Mouse (Mus musculus): ENCODE measurements around the gene Tiam1. TPM values are rescaled to one million over a fixed set of nuclear protein-coding genes. Genes with fewer than 3 reads are reported as not detected.

Gene Tiam1
- polyA plus RNA-seq, 1 experiment = 10.1 TPM

GRCm38 (mm10) chr16:89861531-89861930 lies 282.0 kb downstream of the Tiam1 start:
- peaks cover 7% of the 10 kb centered on the region; the same call in 1 of the 2 replicates for H3K9me3 ChIP-seq
- peaks cover 67% of the 10 kb centered on the region for H3K36me3 ChIP-seq (replicated peaks; ENCODE audit: low read length)
- H3K4me3 ChIP-seq (replicated peaks) = no peak overlapping the region
- H3K4me1 ChIP-seq = peaks cover 42% of the 10 kb centered on the region
- H3K27me3 ChIP-seq (replicated peaks) = no peaks in the 10 kb centered on the region
- TF ChIP-seq FLI1 (IDR thresholded peaks at IDR 0.05; ENCODE audit: low read length) (no peak), GATA1 (IDR thresholded peaks at IDR 0.05; ENCODE audit: borderline replicate concordance, low read length) (no peak)

- TF ChIP-seq GATA1 (IDR thresholded peaks at IDR 0.05; ENCODE audit: borderline replicate concordance, low read length) = no peak
- TF ChIP-seq FLI1 (IDR thresholded peaks at IDR 0.05; ENCODE audit: low read length) = no peak
- no peaks in the 10 kb centered on the region for H3K9me3 ChIP-seq
- peaks cover 67% of the 10 kb centered on the region for H3K36me3 ChIP-seq (replicated peaks; ENCODE audit: low read length)
- H3K27me3 ChIP-seq (replicated peaks) = no peaks in the 10 kb centered on the region
- H3K4me3 ChIP-seq (replicated peaks) = no peak overlapping the region
- peaks cover 43% of the 10 kb centered on the region for H3K4me1 ChIP-seq
These were observed 282.9 kb downstream of the Tiam1 start for GRCm38 (mm10) chr16:89860708-89861107.

- H3K4me3 ChIP-seq (replicated peaks) = no peak overlapping the region
- H3K36me3 ChIP-seq (replicated peaks; ENCODE audit: low read length) = peaks cover 69% of the 10 kb centered on the region
- H3K4me1 ChIP-seq = peaks cover 54% of the 10 kb centered on the region
- H3K27me3 ChIP-seq (replicated peaks) = no peaks in the 10 kb centered on the region
- no peaks in the 10 kb centered on the region for H3K9me3 ChIP-seq
- TF ChIP-seq FLI1 (IDR thresholded peaks at IDR 0.05; ENCODE audit: low read length) = no peak
- TF ChIP-seq GATA1 (IDR thresholded peaks at IDR 0.05; ENCODE audit: borderline replicate concordance, low read length) = no peak
These were observed 285.9 kb downstream of the Tiam1 start for GRCm38 (mm10) chr16:89857666-89858065.

- H3K4me1 ChIP-seq = peaks cover 46% of the 10 kb centered on the region
- no peak for TF ChIP-seq GATA1 (IDR thresholded peaks at IDR 0.05; ENCODE audit: borderline replicate concordance, low read length)
- TF ChIP-seq FLI1 (IDR thresholded peaks at IDR 0.05; ENCODE audit: low read length) = no peak
These were observed 288.8 kb downstream of the Tiam1 start for GRCm38 (mm10) chr16:89854731-89855130.

GRCm38 (mm10) chr16:89851333-89851732 lies 292.2 kb downstream of the Tiam1 start:
- Histone ChIP-seq H3K36me3 (replicated peaks; ENCODE audit: low read length) (peaks cover 65% of the 10 kb centered on the region), H3K27me3 (replicated peaks) (no peaks in the 10 kb centered on the region), H3K9me3 (no peaks in the 10 kb centered on the region; the same call in 1 of the 2 replicates), H3K4me3 (replicated peaks) (no peak overlapping the region), H3K4me1 (peaks cover 19% of the 10 kb centered on the region)
- TF ChIP-seq GATA1 (IDR thresholded peaks at IDR 0.05; ENCODE audit: borderline replicate concordance, low read length) = no peak
- no peak for TF ChIP-seq FLI1 (IDR thresholded peaks at IDR 0.05; ENCODE audit: low read length)

More at GRCm38 (mm10) chr16:89854731-89855130, 288.8 kb downstream of the Tiam1 start:
- no peaks in the 10 kb centered on the region for H3K27me3 ChIP-seq (replicated peaks)
- H3K9me3 ChIP-seq = no peaks in the 10 kb centered on the region
- H3K36me3 ChIP-seq (replicated peaks; ENCODE audit: low read length) = peaks cover 61% of the 10 kb centered on the region
- no peak overlapping the region for H3K4me3 ChIP-seq (replicated peaks)

GRCm38 (mm10) chr16:89848651-89849597 lies 294.6 kb downstream of the Tiam1 start:
- H3K4me3 ChIP-seq (replicated peaks) = no peak overlapping the region
- peaks cover 47% of the 10 kb centered on the region for H3K36me3 ChIP-seq (replicated peaks; ENCODE audit: low read length)
- H3K27me3 ChIP-seq (replicated peaks) = no peaks in the 10 kb centered on the region
- TF ChIP-seq FLI1 (IDR thresholded peaks at IDR 0.05; ENCODE audit: low read length) (no peak), GATA1 (IDR thresholded peaks at IDR 0.05; ENCODE audit: borderline replicate concordance, low read length) (no peak)
- H3K4me1 ChIP-seq = peaks cover 18% of the 10 kb centered on the region
- H3K9me3 ChIP-seq = no peaks in the 10 kb centered on the region; the same call in 1 of the 2 replicates

GRCm38 (mm10) chr16:89848179-89848578 lies 295.4 kb downstream of the Tiam1 start:
- Histone ChIP-seq H3K9me3 (no peaks in the 10 kb centered on the region; the same call in 1 of the 2 replicates), H3K4me3 (replicated peaks) (no peak overlapping the region), H3K36me3 (replicated peaks; ENCODE audit: low read length) (peaks cover 49% of the 10 kb centered on the region), H3K4me1 (peaks cover 18% of the 10 kb centered on the region), H3K27me3 (replicated peaks) (no peaks in the 10 kb centered on the region)
- TF ChIP-seq FLI1 (IDR thresholded peaks at IDR 0.05; ENCODE audit: low read length) = no peak
- no peak for TF ChIP-seq GATA1 (IDR thresholded peaks at IDR 0.05; ENCODE audit: borderline replicate concordance, low read length)

GRCm38 (mm10) chr16:89845461-89845860 lies 298.1 kb downstream of the Tiam1 start:
- TF ChIP-seq FLI1 (IDR thresholded peaks at IDR 0.05; ENCODE audit: low read length) (no peak), GATA1 (IDR thresholded peaks at IDR 0.05; ENCODE audit: borderline replicate concordance, low read length) (no peak)
- no peaks in the 10 kb centered on the region for H3K27me3 ChIP-seq (replicated peaks)

GRCm38 (mm10) chr16:89844580-89844979 lies 299.0 kb downstream of the Tiam1 start:
- TF ChIP-seq GATA1 (IDR thresholded peaks at IDR 0.05; ENCODE audit: borderline replicate concordance, low read length) = no peak
- no peak for TF ChIP-seq FLI1 (IDR thresholded peaks at IDR 0.05; ENCODE audit: low read length)
- no peak overlapping the region for H3K4me3 ChIP-seq (replicated peaks)

More at GRCm38 (mm10) chr16:89845461-89845860, 298.1 kb downstream of the Tiam1 start:
- peaks cover 25% of the 10 kb centered on the region for H3K4me1 ChIP-seq
- H3K9me3 ChIP-seq = no peaks in the 10 kb centered on the region; the same call in 1 of the 2 replicates
- peaks cover 51% of the 10 kb centered on the region for H3K36me3 ChIP-seq (replicated peaks; ENCODE audit: low read length)
- no peak overlapping the region for H3K4me3 ChIP-seq (replicated peaks)

GRCm38 (mm10) chr16:89841894-89842293 lies 301.7 kb downstream of the Tiam1 start:
- TF ChIP-seq FLI1 (IDR thresholded peaks at IDR 0.05; ENCODE audit: low read length) = no peak
- Histone ChIP-seq H3K9me3 (no peaks in the 10 kb centered on the region), H3K4me1 (peaks cover 54% of the 10 kb centered on the region), H3K36me3 (replicated peaks; ENCODE audit: low read length) (peaks cover 36% of the 10 kb centered on the region), H3K4me3 (replicated peaks) (no peak overlapping the region), H3K27me3 (replicated peaks) (no peaks in the 10 kb centered on the region)

More at GRCm38 (mm10) chr16:89844580-89844979, 299.0 kb downstream of the Tiam1 start:
- peaks cover 33% of the 10 kb centered on the region for H3K4me1 ChIP-seq
- no peaks in the 10 kb centered on the region; the same call in 1 of the 2 replicates for H3K9me3 ChIP-seq
- no peaks in the 10 kb centered on the region for H3K27me3 ChIP-seq (replicated peaks)
- H3K36me3 ChIP-seq (replicated peaks; ENCODE audit: low read length) = peaks cover 51% of the 10 kb centered on the region

All from megakaryocyte, embryonic 14.5 days (primary cell).